Mouse (Mus musculus) neural tube, embryonic 14.5 days (tissue): Measurements from ENCODE around the gene Ccdc77. TPM values are rescaled to one million over a fixed set of nuclear protein-coding genes. Genes with fewer than 3 reads are reported as not detected.
A peak's percentile ranks its signal among the peaks of the same experiment; 100 is the strongest.
"Not testable (repeated sequence)": the region's sequence is repeated elsewhere in the genome, so short reads cannot be mapped to it uniquely, and the experiment has no call there.

Experiments
- ATAC-seq: fragments of 200-750 bp; cut with Nextera tagmentation; 2 replicates; pipeline ENCODE4 v1.8.0; 2017; ENCODE audit warnings: low read depth, mild to moderate bottlenecking, moderate TSS enrichment, moderate library complexity
- H3K27ac ChIP-seq: fragments of 300-500 bp; sonication (generic); 2 replicates; pipeline ENCODE4 v1.5.1; 2014; ENCODE audit warnings: low read depth, mild to moderate bottlenecking, control low read depth, low read length, moderate library complexity, mixed read lengths
- H3K27me3 ChIP-seq: fragments of 300-500 bp; sonication (generic); 2 replicates; pipeline ENCODE4 v1.6.1; 2014; ENCODE audit warnings: low read length; ENCODE audit not compliant: control insufficient read depth, insufficient read depth
- H3K36me3 ChIP-seq: fragments of 300-500 bp; sonication (generic); 2 replicates; pipeline ENCODE4 v1.6.1; 2014; ENCODE audit warnings: low read length, mixed read lengths; ENCODE audit not compliant: control insufficient read depth, insufficient read depth
- H3K4me1 ChIP-seq: fragments of 300-500 bp; sonication (generic); 2 replicates; pipeline ENCODE4 v1.6.1; 2014; ENCODE audit warnings: low read length; ENCODE audit not compliant: control insufficient read depth, insufficient read depth
- H3K4me2 ChIP-seq: fragments of 300-500 bp; sonication (generic); 2 replicates; pipeline ENCODE4 v1.6.1; 2014; ENCODE audit warnings: mild to moderate bottlenecking, low read depth, low read length, control low read depth
- H3K4me3 ChIP-seq: fragments of 300-500 bp; sonication (generic); 2 replicates; pipeline ENCODE4 v1.5.1; 2014; ENCODE audit warnings: low read depth, low read length, control low read depth, mixed read lengths
- H3K9ac ChIP-seq: fragments of 300-500 bp; sonication (generic); replicated peaks from 2 replicates; pipeline ENCODE4 v1.6.1; 2014; ENCODE audit warnings: low read depth, mild to moderate bottlenecking, control low read depth, low read length, mixed read lengths
- H3K9me3 ChIP-seq: fragments of 300-500 bp; sonication (generic); 2 replicates; pipeline ENCODE4 v1.6.1; 2016; ENCODE audit warnings: low read length; ENCODE audit not compliant: control insufficient read depth
- WGBS: fragments of 180-500 bp; shearing (Covaris S2); extraction: QIAGEN DNeasy Blood & Tissue Kit; methylation state at CpG from one replicate; pipeline ENCODE4 v1.1.7; 2014; 5-methylcytosine and 5-hydroxymethylcytosine counted together
- polyA plus RNA-seq: library from polyadenylated mRNA; unstranded; fragments of >200 nt; fragmentation: Nextera tagmentation; extraction: Ambion mirVana; gene quantifications from 2 replicates; pipeline ENCODE4 v1.2.1, GENCODE M21; 2014

Gene Ccdc77
- polyA plus RNA-seq, 1 experiment from 2014 or later: 9.0 TPM

GRCm38 (mm10) chr6:120296589-120296988 is 67.6 kb downstream of the Ccdc77 start:
- H3K9ac ChIP-seq, ATAC-seq, H3K9me3 ChIP-seq, H3K4me2 ChIP-seq, H3K4me1 ChIP-seq, H3K4me3 ChIP-seq, H3K27me3 ChIP-seq, H3K36me3 ChIP-seq, H3K27ac ChIP-seq: not testable (repeated sequence)
- 97% methylated on average over 2 of the region's 2 CpGs for WGBS

GRCm38 (mm10) chr6:120294785-120295133 is 69.4 kb downstream of the Ccdc77 start:
- ATAC-seq: peak; percentile 70
- H3K27me3 ChIP-seq: peaks cover 4% of the 10 kb centered on the region; the same call in 1 of the 2 replicates

DNA sequence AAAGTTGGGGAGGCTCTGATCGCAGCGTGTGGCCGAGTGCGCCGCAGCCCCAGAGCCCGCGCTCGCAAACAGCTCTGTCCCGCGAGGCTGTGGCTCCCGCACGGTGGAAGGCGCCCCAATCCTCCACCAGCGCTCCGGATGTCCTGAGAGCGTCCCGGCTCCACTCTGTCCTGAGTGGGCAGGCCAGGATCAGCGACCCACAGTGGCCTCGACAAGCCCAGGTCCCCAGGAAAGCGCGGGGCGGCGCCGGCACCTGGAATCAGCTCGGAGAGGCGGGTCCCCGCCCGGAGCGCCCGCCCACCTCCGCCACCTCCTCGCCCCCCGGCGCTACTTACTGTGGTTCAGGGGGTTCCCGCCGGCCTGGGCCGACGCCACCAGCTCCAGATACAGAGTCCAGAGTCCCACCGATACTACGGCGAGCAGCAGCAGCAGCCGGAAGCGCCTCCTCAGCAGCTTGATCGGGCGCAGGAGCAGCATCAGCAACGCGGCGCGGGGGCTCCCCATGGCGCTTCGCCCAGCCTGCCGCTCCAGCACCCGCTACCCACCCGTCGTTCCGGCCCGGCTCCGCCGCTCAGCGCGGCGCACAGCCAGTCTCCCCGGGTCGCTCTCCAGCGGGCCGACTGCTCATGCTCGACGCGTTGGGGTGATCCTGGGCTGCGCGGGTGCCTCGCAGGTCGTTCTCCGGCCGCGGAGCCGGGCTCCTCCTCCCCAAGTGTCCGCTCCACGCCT is 70.0 kb downstream of the Ccdc77 start, which contains the start of the genes D330020A13Rik and B4galnt3:
TSS of gene D330020A13Rik (plus strand) at position 309 of the 729 bp plus-strand sequence.
TSS of gene B4galnt3 (minus strand) at position 504 of the 729 bp plus-strand sequence.
- no peaks in the 10 kb centered on the region for H3K36me3 ChIP-seq
- H3K4me3 ChIP-seq: peak within 1 kb of the TSS; percentile 63
- WGBS: under 1% methylated on average over 63 of the region's 79 CpGs
- H3K4me2 ChIP-seq: peak within 1 kb of the TSS; percentile 99
- H3K9me3 ChIP-seq: no peaks in the 10 kb centered on the region
- ATAC-seq: peak; percentile 85
- no peak within 1 kb of the TSS for H3K27ac ChIP-seq
- H3K27me3 ChIP-seq: peaks cover 4% of the 10 kb centered on the region; the same call in 1 of the 2 replicates
- no peaks in the 10 kb centered on the region for H3K4me1 ChIP-seq
- peak within 1 kb of the TSS; percentile 53 for H3K9ac ChIP-seq

More at GRCm38 (mm10) chr6:120294785-120295133, 69.4 kb downstream of the Ccdc77 start:
- whole genome bisulfite sequencing: 0% methylated on average over 16 of the region's 16 CpGs
- peak overlapping the region; percentile 99 for H3K4me2 ChIP-seq
- no peaks in the 10 kb centered on the region for H3K9me3 ChIP-seq
- no peaks in the 10 kb centered on the region for H3K4me1 ChIP-seq
- H3K9ac ChIP-seq: peak overlapping the region; percentile 53
- H3K4me3 ChIP-seq: peak overlapping the region; percentile 63
- no peaks in the 10 kb centered on the region for H3K36me3 ChIP-seq
- no peak overlapping the region for H3K27ac ChIP-seq

DNA sequence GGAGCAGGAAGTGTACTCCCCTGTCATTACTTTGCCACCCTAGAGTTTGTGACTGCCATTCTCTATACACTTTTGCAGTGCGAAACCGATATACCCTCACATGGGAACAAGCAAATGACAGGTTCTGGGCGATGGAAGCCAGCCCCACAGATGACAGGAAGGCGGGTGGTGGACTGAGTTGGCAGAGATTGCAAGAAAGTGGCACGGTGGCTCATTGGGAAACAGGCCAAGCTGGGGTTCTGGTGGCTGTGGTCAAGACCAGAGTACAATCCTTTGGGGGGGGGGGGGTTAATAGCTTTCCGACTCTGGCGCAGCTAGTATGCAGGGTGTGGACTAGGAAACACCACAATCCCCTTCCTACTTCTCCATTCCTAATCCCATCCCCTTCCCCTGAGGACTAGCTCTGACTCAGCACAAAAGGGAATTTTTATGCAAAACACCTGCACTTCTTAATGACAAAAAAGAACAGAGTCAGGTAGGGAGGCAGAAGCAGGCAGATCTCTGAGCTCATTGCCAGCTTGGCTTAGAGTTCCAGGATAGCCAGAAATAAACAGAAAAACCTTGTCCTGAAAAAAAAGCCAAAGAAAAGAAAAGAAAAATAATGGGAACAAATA is 72.7 kb downstream of the Ccdc77 start:
- 92% methylated on average over 7 of the region's 7 CpGs for WGBS
- H3K27ac ChIP-seq: no peak overlapping the region
- no peaks in the 10 kb centered on the region for H3K4me1 ChIP-seq
- H3K36me3 ChIP-seq: no peaks in the 10 kb centered on the region
- no peaks in the 10 kb centered on the region for H3K9me3 ChIP-seq
- no peak for ATAC-seq
- H3K4me3 ChIP-seq: no peak overlapping the region
- H3K9ac ChIP-seq: no peak overlapping the region
- H3K27me3 ChIP-seq: peaks cover 4% of the 10 kb centered on the region; the same call in 1 of the 2 replicates
- H3K4me2 ChIP-seq: no peak overlapping the region

DNA sequence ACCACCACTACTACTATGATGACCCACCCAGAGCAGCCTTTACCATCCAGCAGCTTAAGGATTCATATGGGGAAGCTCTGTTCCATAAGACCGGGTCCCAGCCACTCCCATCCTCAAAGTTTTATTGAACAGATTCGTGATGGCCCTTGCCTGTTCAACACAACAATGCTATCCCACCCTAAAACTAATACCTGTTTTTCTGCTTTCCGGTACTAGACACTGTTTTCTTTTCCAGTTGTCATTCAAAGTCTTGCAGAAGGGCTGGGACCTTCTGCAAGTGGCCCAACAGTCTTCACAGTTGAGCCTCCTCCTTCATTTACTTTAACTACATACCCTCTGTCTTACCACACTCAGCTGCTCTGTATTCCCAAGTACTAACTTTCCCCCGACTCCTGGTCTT is 74.7 kb downstream of the Ccdc77 start:
- H3K4me1 ChIP-seq: no peaks in the 10 kb centered on the region
- H3K4me2 ChIP-seq: no peak overlapping the region
- H3K9me3 ChIP-seq: no peaks in the 10 kb centered on the region
- H3K27ac ChIP-seq: no peak overlapping the region
- H3K27me3 ChIP-seq: peaks cover 4% of the 10 kb centered on the region; the same call in 1 of the 2 replicates
- no peak for ATAC-seq
- H3K9ac ChIP-seq: no peak overlapping the region
- 84% methylated on average over 4 of the region's 4 CpGs for WGBS
- H3K4me3 ChIP-seq: no peak overlapping the region
- H3K36me3 ChIP-seq: no peaks in the 10 kb centered on the region

DNA sequence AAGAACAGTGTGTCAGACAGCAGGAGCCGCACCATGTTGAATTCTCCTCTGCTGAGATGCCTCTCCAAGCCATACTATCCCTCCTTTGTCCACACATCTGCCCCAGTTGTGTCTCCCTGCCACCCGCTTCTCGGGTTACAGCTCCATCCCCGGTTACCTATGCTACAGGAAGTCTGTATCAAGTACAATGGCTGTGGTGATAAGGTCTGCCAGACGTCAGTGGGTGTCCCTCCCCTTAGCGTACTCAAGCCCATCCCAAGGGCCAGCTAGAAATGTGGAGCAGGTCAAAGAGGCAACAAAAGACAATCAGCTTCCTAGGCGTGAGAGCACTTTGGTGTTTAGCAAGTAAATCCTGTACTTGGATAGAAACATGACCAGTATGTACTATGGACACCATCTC is 75.6 kb downstream of the Ccdc77 start:
- WGBS: 50% methylated on average over 7 of the region's 7 CpGs
- no peak overlapping the region for H3K4me3 ChIP-seq
- H3K4me1 ChIP-seq: no peaks in the 10 kb centered on the region
- no peak overlapping the region for H3K27ac ChIP-seq
- H3K9me3 ChIP-seq: no peaks in the 10 kb centered on the region
- no peak overlapping the region for H3K9ac ChIP-seq
- H3K36me3 ChIP-seq: no peaks in the 10 kb centered on the region
- ATAC-seq: no peak
- H3K27me3 ChIP-seq: peaks cover 4% of the 10 kb centered on the region; the same call in 1 of the 2 replicates
- no peak overlapping the region for H3K4me2 ChIP-seq

- Histone ChIP-seq H3K9ac (no peak overlapping the region), H3K4me2 (no peak overlapping the region), H3K27ac (no peak overlapping the region), H3K27me3 (no peaks in the 10 kb centered on the region), H3K36me3 (no peaks in the 10 kb centered on the region), H3K9me3 (no peaks in the 10 kb centered on the region), H3K4me1 (no peaks in the 10 kb centered on the region), H3K4me3 (no peak overlapping the region)
- WGBS: 79% methylated on average over 9 of the region's 9 CpGs
- no peak for ATAC-seq
Measured at GRCm38 (mm10) chr6:120287279-120287678, 76.9 kb downstream of the Ccdc77 start.

GRCm38 (mm10) chr6:120276874-120277449 is 87.2 kb downstream of the Ccdc77 start:
- H3K4me3 ChIP-seq: no peak overlapping the region
- H3K27me3 ChIP-seq: no peaks in the 10 kb centered on the region
- no peaks in the 10 kb centered on the region for H3K9me3 ChIP-seq
- H3K4me1 ChIP-seq: no peaks in the 10 kb centered on the region
- no peak overlapping the region for H3K27ac ChIP-seq
- ATAC-seq: no peak
- H3K4me2 ChIP-seq: no peak overlapping the region
- H3K36me3 ChIP-seq: no peaks in the 10 kb centered on the region
- WGBS: 87% methylated on average over 7 of the region's 7 CpGs
- H3K9ac ChIP-seq: no peak overlapping the region

- H3K27me3 ChIP-seq: no peaks in the 10 kb centered on the region
- ATAC-seq: no peak
- H3K9ac ChIP-seq: no peak overlapping the region
- H3K4me1 ChIP-seq: no peaks in the 10 kb centered on the region
- no peak overlapping the region for H3K4me2 ChIP-seq
- no peak overlapping the region for H3K4me3 ChIP-seq
- H3K27ac ChIP-seq: no peak overlapping the region
- H3K36me3 ChIP-seq: no peaks in the 10 kb centered on the region
- no peaks in the 10 kb centered on the region for H3K9me3 ChIP-seq
- WGBS: 58% methylated on average over 6 of the region's 6 CpGs
Measured at GRCm38 (mm10) chr6:120275301-120275700, 88.9 kb downstream of the Ccdc77 start.
